Mouse (Mus musculus) MEL (cell line): Measurements from ENCODE around the gene Itsn1.

Experiments used
- EP300 ChIP-seq, 2 experiments: IDR thresholded peaks; 2 replicates each; pipeline ENCODE4 v1.6.1; 2011; ENCODE audit warnings: improper control_type of control experiment in 2 of 2, low read length in 2 of 2, low read depth in 1 of 2, mild to moderate bottlenecking in 1 of 2
- MYB ChIP-seq: IDR thresholded peaks from 2 replicates; pipeline ENCODE4 v1.6.1; 2011; ENCODE audit warnings: mild to moderate bottlenecking, low read depth, low read length, improper control_type of control experiment
- NELFE ChIP-seq: IDR thresholded peaks from 2 replicates; pipeline ENCODE4 v1.6.1; 2011; ENCODE audit warnings: low read depth, low read length, improper control_type of control experiment
- POLR2A ChIP-seq, 2 experiments: IDR thresholded peaks; 2 replicates each; pipeline ENCODE4 v1.6.1; 2011 to 2012; ENCODE audit warnings: low read length in 2 of 2, mild to moderate bottlenecking in 2 of 2, control low read depth in 1 of 2, improper control_type of control experiment in 1 of 2, low read depth in 1 of 2, moderate library complexity in 1 of 2; ENCODE audit not compliant: control insufficient read depth in 1 of 2, insufficient read depth in 1 of 2, poor library complexity in 1 of 2
- ZNF384 ChIP-seq: IDR thresholded peaks from 2 replicates; pipeline ENCODE4 v1.6.1; 2012; ENCODE audit warnings: low read depth, mild to moderate bottlenecking, inconsistent platforms, low read length, improper control_type of control experiment

DNA sequence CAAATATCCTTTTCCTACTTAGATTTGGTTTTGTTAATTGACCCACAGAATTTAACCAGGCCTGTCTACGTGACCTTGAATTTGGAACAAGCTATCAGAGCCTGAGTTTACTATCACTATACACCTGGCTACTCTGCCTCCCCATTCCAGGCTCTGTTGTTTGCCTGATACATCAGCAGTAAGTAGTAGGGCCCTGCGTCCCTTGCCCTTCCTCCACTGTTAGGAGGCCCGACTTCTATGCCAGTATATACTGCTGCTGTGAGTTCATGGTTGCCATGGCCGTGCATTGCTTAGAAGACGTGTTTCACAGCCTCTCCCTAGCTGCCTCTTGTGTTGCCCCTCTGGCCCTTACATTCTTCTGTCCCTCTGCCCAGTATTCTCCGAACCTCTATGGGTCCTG, 42.3 kb downstream of the Itsn1 start:
- no peak for TF ChIP-seq EP300 (IDR thresholded peaks at IDR 0.05; ENCODE audit: low read depth in 1 of 2, low read length in 2 of 2)
- TF ChIP-seq ZNF384 = no peak
- no peak for TF ChIP-seq NELFE
- TF ChIP-seq POLR2A (IDR thresholded peaks at IDR 0.05; ENCODE audit: control insufficient read depth in 1 of 2, insufficient read depth in 1 of 2, low read depth in 1 of 2, low read length in 2 of 2, poor library complexity in 1 of 2) = no peak
- no peak for TF ChIP-seq MYB
